14 mouse cellular contexts compared by ENCODE assay signal in the genomic region with DNA sequence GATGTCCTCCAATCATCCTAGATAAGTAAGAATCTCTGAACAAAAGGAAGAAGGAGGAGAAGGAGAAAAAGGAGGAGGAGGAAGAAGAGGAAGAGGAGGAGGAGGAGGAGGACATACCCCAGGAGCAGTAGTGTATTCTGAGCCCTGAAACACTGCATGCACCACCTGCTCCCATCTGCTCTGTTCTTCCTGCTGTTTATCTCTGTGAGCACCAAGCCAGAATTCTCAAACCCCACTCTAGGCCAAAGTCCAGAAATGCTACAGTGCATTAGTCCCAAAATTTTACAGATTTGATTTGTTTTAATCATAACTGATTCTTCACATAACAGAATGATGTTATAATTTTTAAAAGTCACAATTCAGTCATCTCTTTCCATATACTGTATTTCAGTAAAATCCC.
"Had no signal": no experiment of that assay in that cellular context is flagged by ENCODE, and none has a peak within 500 bp of the region (broad histone marks: within the 10 kb centered on the region; RNA-seq: fewer than 3 reads in every experiment).

No protein-coding gene starts in this region.

- ATAC-seq: lung, postnatal 0 days; midbrain, embryonic 16.5 days had no signal

- H3K4me3 ChIP-seq: layer of hippocampus, adult 2 months; limb, embryonic 10.5 days; liver, embryonic 15.5 days; midbrain, embryonic 10.5 days; neural tube, embryonic 13.5 days had no signal

- DNase-seq: kidney, postnatal 10 days; kidney, postnatal 4 days; lung, adult 2 months; lung, postnatal 36 days; retina, postnatal 1 day; right cerebral cortex, postnatal 4 days; thymus, postnatal 4 days had no signal

- H3K27ac ChIP-seq: layer of hippocampus, adult 2 months; limb, embryonic 10.5 days; liver, embryonic 15.5 days; midbrain, embryonic 10.5 days; neural tube, embryonic 13.5 days had no signal
